Mouse (Mus musculus) thymus, postnatal 4 days (tissue): ENCODE results near the gene Vps33a.
"Not testable (repeated sequence)": the region's sequence is repeated elsewhere in the genome, so short reads cannot be mapped to it uniquely, and the experiment has no call there.

Experiments
- DNase-seq: peaks from one replicate; pipeline ENCODE4 v3.0.0; 2021

The Vps33a gene

GRCm38 (mm10) chr5:123523692-123524392, 49.0 kb downstream of the Vps33a start, which contains the start of gene Diablo:
Gene Diablo, minus strand, starts transcription at chr5:123524176.
- DNase-seq, result peak; percentile 99

GRCm38 (mm10) chr5:123522166-123522565, 50.7 kb downstream of the Vps33a start:
- DNase-seq, result peak; percentile 3

GRCm38 (mm10) chr5:123521621-123522020, 51.2 kb downstream of the Vps33a start:
- peak; percentile 2 for DNase-seq

GRCm38 (mm10) chr5:123520666-123521065, 52.2 kb downstream of the Vps33a start:
- DNase-seq, result peak; percentile 3

- no peak for DNase-seq
These were observed 58.0 kb downstream of the Vps33a start for GRCm38 (mm10) chr5:123514871-123515270.

- DNase-seq, result no peak
These were observed 60.7 kb downstream of the Vps33a start for GRCm38 (mm10) chr5:123512102-123512501.

GRCm38 (mm10) chr5:123511426-123511825, 61.4 kb downstream of the Vps33a start:
- not testable (repeated sequence) for DNase-seq

- DNase-seq, result no peak
These were observed 62.7 kb downstream of the Vps33a start, which contains the start of gene B3gnt4 for GRCm38 (mm10) chr5:123510160-123510559. Gene B3gnt4, plus strand, starts transcription at chr5:123510460.

GRCm38 (mm10) chr5:123508921-123509320, 63.9 kb downstream of the Vps33a start:
- no peak for DNase-seq

- peak; percentile 96 for DNase-seq
These were observed 64.7 kb downstream of the Vps33a start for GRCm38 (mm10) chr5:123507936-123508723.

- no peak for DNase-seq
These were observed 70.9 kb downstream of the Vps33a start for GRCm38 (mm10) chr5:123501973-123502372.

- DNase-seq, result peak; percentile 64
These were observed 73.1 kb downstream of the Vps33a start for GRCm38 (mm10) chr5:123499717-123500116.

GRCm38 (mm10) chr5:123489935-123490334, 82.9 kb downstream of the Vps33a start:
- DNase-seq, result no peak

GRCm38 (mm10) chr5:123489112-123489785, 83.6 kb downstream of the Vps33a start, which contains the start of the genes Lrrc43 and Il31:
Gene Lrrc43, plus strand, starts transcription at chr5:123489305.
Gene Il31, minus strand, starts transcription at chr5:123489489.
- peak; percentile 41 for DNase-seq

GRCm38 (mm10) chr5:123487659-123488395, 85.0 kb downstream of the Vps33a start:
- DNase-seq, result no peak
